Mouse (Mus musculus): Measurements from ENCODE around the gene Slc40a1. TPM values are rescaled to one million over a fixed set of nuclear protein-coding genes. Genes with fewer than 3 reads are reported as not detected.

Slc40a1 gene
- polyA plus RNA-seq, 1 experiment from 2014 or later, result 17.3 TPM

DNA sequence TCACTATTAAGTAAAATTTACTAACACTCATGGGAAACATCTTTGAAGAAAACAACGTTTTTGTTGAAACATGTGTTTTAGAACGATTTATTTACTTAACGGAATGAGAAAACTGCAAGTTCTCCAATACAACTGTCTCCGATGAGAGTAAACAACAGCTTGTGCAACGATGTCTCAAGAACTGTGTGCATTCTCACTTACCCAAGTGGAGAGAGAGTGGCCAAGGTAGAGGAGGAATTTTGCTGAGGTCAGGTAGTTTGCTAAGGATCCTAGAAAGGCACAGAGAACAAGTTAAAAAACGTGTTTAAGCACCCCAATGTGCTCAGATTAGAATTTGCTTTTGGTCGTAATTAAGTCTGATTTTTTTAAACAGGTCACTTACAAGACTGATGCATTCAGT is 1.8 kb downstream of the Slc40a1 start:
- H3K27me3 ChIP-seq (ENCODE audit: control insufficient read depth, insufficient read depth, low read length), result peaks cover 5% of the 10 kb centered on the region; the same call in 1 of the 2 replicates
- H3K4me2 ChIP-seq (ENCODE audit: low read depth), result no peak overlapping the region; the same call in 1 of the 2 replicates
- H3K4me1 ChIP-seq (ENCODE audit: control insufficient read depth, insufficient read depth, low read length), result no peaks in the 10 kb centered on the region
- ATAC-seq (ENCODE audit: insufficient read depth, low FRiP score, low TSS enrichment) (no peak), DNase-seq (ENCODE audit: low spot score) (no peak)
- no peak overlapping the region for H3K27ac ChIP-seq (ENCODE audit: low read depth, low read length)
- no peak overlapping the region; the same call in 1 of the 2 replicates for H3K4me3 ChIP-seq (ENCODE audit: low read depth, low read length)
- WGBS, result 73% methylated on average over 7 of the region's 7 CpGs
- no peak overlapping the region for H3K9ac ChIP-seq (ENCODE audit: low read length)
- no peaks in the 10 kb centered on the region for H3K9me3 ChIP-seq (ENCODE audit: control insufficient read depth, low read length)
- no peaks in the 10 kb centered on the region for H3K36me3 ChIP-seq (ENCODE audit: control insufficient read depth, insufficient read depth, low read length)

DNA sequence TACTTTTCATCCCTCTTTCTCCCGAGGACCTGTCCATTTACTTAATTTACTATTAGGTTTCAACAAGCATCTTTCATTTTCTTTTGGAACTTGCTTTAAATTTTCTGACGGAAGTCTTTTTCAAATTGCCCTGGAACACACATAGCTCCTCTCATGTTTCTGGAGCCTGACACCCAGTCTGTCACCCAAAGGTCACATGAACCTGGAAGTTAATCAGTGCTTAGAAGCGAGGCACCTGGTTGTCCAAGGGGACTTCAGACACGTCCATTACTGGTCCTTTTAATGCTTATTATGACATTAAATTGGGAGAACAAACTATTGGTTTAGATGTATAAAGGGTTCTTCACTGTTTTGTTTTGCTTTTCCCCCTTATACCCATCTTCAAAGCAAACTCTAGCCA is 3.0 kb downstream of the Slc40a1 start:
- no peak overlapping the region for H3K27ac ChIP-seq (ENCODE audit: low read depth, low read length)
- no peak overlapping the region for H3K9ac ChIP-seq (ENCODE audit: low read length)
- no peaks in the 10 kb centered on the region for H3K4me1 ChIP-seq (ENCODE audit: control insufficient read depth, insufficient read depth, low read length)
- peaks cover 5% of the 10 kb centered on the region; the same call in 1 of the 2 replicates for H3K27me3 ChIP-seq (ENCODE audit: control insufficient read depth, insufficient read depth, low read length)
- DNase-seq (ENCODE audit: low spot score) (no peak), ATAC-seq (ENCODE audit: insufficient read depth, low FRiP score, low TSS enrichment) (no peak)
- H3K4me3 ChIP-seq (ENCODE audit: low read depth, low read length), result no peak overlapping the region
- H3K9me3 ChIP-seq (ENCODE audit: control insufficient read depth, low read length), result no peaks in the 10 kb centered on the region
- H3K4me2 ChIP-seq (ENCODE audit: low read depth), result no peak overlapping the region
- H3K36me3 ChIP-seq (ENCODE audit: control insufficient read depth, insufficient read depth, low read length), result no peaks in the 10 kb centered on the region
- WGBS, result 78% methylated on average over 4 of the region's 4 CpGs

DNA sequence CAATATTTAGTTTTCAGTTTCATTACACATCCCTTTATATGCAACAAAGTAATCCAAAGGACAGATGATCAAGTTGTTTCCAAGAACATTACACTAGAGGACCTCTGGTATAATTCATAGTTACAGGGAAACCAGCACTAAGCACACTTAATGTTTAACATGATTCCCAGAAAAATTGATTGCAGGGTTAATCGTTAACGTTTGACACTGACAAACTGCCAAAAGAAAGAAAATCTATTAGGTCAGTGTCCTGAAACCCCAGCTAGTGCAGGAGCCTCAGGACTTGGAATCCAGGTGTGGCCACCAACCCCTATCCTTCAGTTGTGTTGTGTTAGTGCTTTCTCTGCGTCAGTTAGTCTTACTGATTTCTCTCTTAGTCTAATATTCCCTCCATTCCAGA is 5.6 kb downstream of the Slc40a1 start:
- WGBS, result 93% methylated on average over 3 of the region's 3 CpGs
- no peaks in the 10 kb centered on the region for H3K9me3 ChIP-seq (ENCODE audit: control insufficient read depth, low read length)
- no peaks in the 10 kb centered on the region for H3K27me3 ChIP-seq (ENCODE audit: control insufficient read depth, insufficient read depth, low read length)
- H3K4me1 ChIP-seq (ENCODE audit: control insufficient read depth, insufficient read depth, low read length), result no peaks in the 10 kb centered on the region
- H3K4me3 ChIP-seq (ENCODE audit: low read depth, low read length), result no peak overlapping the region
- DNase-seq (ENCODE audit: low spot score) (no peak), ATAC-seq (ENCODE audit: insufficient read depth, low FRiP score, low TSS enrichment) (no peak)
- H3K36me3 ChIP-seq (ENCODE audit: control insufficient read depth, insufficient read depth, low read length), result no peaks in the 10 kb centered on the region
- H3K27ac ChIP-seq (ENCODE audit: low read depth, low read length), result no peak overlapping the region
- H3K4me2 ChIP-seq (ENCODE audit: low read depth), result no peak overlapping the region
- no peak overlapping the region for H3K9ac ChIP-seq (ENCODE audit: low read length)

DNA sequence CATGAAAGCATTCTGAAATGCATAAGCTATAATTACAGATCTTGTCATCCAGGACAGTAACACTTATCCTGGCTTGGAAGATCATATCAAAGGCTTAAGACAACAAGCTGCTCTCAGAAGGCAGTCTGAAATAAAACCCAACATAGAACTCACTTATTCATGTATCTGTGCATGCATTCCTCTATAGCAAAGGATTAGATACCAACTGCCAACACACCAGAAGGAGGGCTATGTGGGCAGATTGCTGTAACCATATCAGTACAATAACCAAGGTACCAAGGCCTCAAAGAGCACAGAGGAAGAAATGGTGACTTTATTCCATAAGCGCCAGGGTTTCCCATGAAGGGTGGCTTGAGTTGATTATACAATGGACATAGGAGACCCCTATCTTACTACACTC is 6.6 kb downstream of the Slc40a1 start:
- ATAC-seq (ENCODE audit: insufficient read depth, low FRiP score, low TSS enrichment), result no peak

DNA sequence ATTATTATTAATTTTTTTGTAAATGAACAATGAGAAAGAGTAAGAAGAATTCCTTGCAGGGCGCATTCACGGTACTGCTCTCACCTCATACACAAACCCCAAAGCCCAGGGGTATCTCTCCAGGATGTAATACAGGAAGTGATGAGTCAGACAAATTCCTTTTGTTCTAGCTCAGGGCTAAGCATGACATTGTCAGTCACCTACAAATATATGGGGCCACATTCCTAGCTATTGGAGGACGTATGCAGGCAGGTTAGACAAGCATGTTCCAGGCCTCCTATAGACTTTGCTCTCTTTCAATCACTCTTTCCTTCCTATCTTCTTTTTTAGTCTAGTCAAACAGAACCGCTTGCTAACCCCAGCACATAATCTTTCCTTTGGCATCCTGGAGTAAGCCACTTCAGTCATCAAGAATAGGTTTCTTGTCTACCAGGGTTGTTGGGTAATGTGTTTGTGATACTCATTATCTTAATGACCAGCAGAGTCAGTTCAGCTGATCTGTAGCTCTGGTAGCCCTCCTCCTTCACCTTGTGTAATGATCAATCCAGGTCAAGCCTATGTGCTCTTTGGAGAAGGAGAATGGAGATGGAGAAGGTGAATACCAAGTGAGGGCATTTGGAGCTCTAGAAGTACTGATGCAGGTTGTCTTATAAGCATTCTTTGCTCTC is 9.1 kb downstream of the Slc40a1 start:
- Histone ChIP-seq H3K4me3 (ENCODE audit: low read depth, low read length) (no peak overlapping the region), H3K4me2 (ENCODE audit: low read depth) (no peak overlapping the region), H3K36me3 (ENCODE audit: control insufficient read depth, insufficient read depth, low read length) (no peaks in the 10 kb centered on the region), H3K27ac (ENCODE audit: low read depth, low read length) (no peak overlapping the region), H3K27me3 (ENCODE audit: control insufficient read depth, insufficient read depth, low read length) (no peaks in the 10 kb centered on the region), H3K4me1 (ENCODE audit: control insufficient read depth, insufficient read depth, low read length) (no peaks in the 10 kb centered on the region), H3K9ac (ENCODE audit: low read length) (no peak overlapping the region), H3K9me3 (ENCODE audit: control insufficient read depth, low read length) (no peaks in the 10 kb centered on the region)
- WGBS, result 88% methylated on average over 4 of the region's 4 CpGs
- ATAC-seq (ENCODE audit: insufficient read depth, low FRiP score, low TSS enrichment) (no peak), DNase-seq (ENCODE audit: low spot score) (no peak)

More for the DNA sequence above, 6.6 kb downstream of the Slc40a1 start:
- 96% methylated on average over 1 of the region's 1 CpGs for WGBS
- H3K36me3 ChIP-seq (ENCODE audit: control insufficient read depth, insufficient read depth, low read length), result no peaks in the 10 kb centered on the region
- H3K4me2 ChIP-seq (ENCODE audit: low read depth), result no peak overlapping the region
- H3K9me3 ChIP-seq (ENCODE audit: control insufficient read depth, low read length), result no peaks in the 10 kb centered on the region
- no peak overlapping the region for H3K9ac ChIP-seq (ENCODE audit: low read length)
- H3K4me1 ChIP-seq (ENCODE audit: control insufficient read depth, insufficient read depth, low read length), result no peaks in the 10 kb centered on the region
- DNase-seq (ENCODE audit: low spot score), result no peak
- no peaks in the 10 kb centered on the region for H3K27me3 ChIP-seq (ENCODE audit: control insufficient read depth, insufficient read depth, low read length)
- no peak overlapping the region for H3K27ac ChIP-seq (ENCODE audit: low read depth, low read length)
- H3K4me3 ChIP-seq (ENCODE audit: low read depth, low read length), result no peak overlapping the region

DNA sequence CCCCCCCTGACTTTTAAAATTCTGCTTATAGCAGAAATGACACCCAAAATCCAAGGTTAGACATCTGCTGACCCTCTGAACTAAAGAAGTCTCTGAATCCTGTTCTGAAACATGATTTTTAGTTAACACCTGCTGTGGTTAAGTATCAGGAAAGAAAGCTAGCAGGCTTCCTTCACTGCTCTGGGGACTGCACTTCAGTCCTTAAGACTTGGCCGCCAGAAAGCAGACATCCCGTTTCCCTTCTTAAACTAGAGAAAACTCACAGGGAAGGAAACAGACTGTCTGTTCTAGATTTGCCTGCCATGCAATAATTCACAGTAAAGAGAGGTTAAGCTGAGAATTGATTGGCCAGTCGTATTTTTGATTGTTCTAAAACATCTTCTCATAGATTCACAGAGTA is 10.1 kb downstream of the Slc40a1 start:
- DNase-seq (ENCODE audit: low spot score) (no peak), ATAC-seq (ENCODE audit: insufficient read depth, low FRiP score, low TSS enrichment) (no peak)
- H3K4me3 ChIP-seq (ENCODE audit: low read depth, low read length), result no peak overlapping the region
- H3K27ac ChIP-seq (ENCODE audit: low read depth, low read length), result no peak overlapping the region
- no peak overlapping the region for H3K4me2 ChIP-seq (ENCODE audit: low read depth)
- no peaks in the 10 kb centered on the region for H3K27me3 ChIP-seq (ENCODE audit: control insufficient read depth, insufficient read depth, low read length)
- WGBS, result 80% methylated on average over 3 of the region's 3 CpGs
- no peak overlapping the region for H3K9ac ChIP-seq (ENCODE audit: low read length)
- no peaks in the 10 kb centered on the region for H3K36me3 ChIP-seq (ENCODE audit: control insufficient read depth, insufficient read depth, low read length)
- H3K4me1 ChIP-seq (ENCODE audit: control insufficient read depth, insufficient read depth, low read length), result no peaks in the 10 kb centered on the region
- no peaks in the 10 kb centered on the region for H3K9me3 ChIP-seq (ENCODE audit: control insufficient read depth, low read length)

DNA sequence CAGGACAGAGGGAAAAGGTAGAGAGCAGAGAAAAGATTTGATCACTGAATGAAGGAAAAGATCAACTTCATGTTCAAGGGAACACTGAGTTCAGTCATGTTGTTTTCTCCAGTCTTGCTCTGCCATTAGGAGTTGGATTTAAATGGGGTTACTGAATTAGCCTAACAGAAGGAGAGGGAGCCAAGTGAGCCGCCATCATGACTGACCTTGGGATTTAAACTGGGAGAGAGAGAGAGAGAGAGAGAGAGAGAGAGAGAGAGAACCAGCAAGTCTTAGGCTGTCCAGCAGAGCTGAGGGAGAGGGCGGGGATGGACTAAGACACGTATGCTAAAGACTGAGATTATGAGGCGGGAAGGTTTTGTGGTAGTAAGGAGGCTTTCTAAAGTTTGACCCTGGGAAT is 12.1 kb downstream of the Slc40a1 start:
- ATAC-seq (ENCODE audit: insufficient read depth, low FRiP score, low TSS enrichment) (no peak), DNase-seq (ENCODE audit: low spot score) (no peak)
- 91% methylated on average over 4 of the region's 4 CpGs for WGBS
- H3K4me1 ChIP-seq (ENCODE audit: control insufficient read depth, insufficient read depth, low read length), result no peaks in the 10 kb centered on the region
- no peaks in the 10 kb centered on the region for H3K9me3 ChIP-seq (ENCODE audit: control insufficient read depth, low read length)
- H3K4me3 ChIP-seq (ENCODE audit: low read depth, low read length), result no peak overlapping the region
- no peak overlapping the region for H3K4me2 ChIP-seq (ENCODE audit: low read depth)
- no peak overlapping the region for H3K27ac ChIP-seq (ENCODE audit: low read depth, low read length)
- no peak overlapping the region for H3K9ac ChIP-seq (ENCODE audit: low read length)
- no peaks in the 10 kb centered on the region for H3K36me3 ChIP-seq (ENCODE audit: control insufficient read depth, insufficient read depth, low read length)
- H3K27me3 ChIP-seq (ENCODE audit: control insufficient read depth, insufficient read depth, low read length), result no peaks in the 10 kb centered on the region

DNA sequence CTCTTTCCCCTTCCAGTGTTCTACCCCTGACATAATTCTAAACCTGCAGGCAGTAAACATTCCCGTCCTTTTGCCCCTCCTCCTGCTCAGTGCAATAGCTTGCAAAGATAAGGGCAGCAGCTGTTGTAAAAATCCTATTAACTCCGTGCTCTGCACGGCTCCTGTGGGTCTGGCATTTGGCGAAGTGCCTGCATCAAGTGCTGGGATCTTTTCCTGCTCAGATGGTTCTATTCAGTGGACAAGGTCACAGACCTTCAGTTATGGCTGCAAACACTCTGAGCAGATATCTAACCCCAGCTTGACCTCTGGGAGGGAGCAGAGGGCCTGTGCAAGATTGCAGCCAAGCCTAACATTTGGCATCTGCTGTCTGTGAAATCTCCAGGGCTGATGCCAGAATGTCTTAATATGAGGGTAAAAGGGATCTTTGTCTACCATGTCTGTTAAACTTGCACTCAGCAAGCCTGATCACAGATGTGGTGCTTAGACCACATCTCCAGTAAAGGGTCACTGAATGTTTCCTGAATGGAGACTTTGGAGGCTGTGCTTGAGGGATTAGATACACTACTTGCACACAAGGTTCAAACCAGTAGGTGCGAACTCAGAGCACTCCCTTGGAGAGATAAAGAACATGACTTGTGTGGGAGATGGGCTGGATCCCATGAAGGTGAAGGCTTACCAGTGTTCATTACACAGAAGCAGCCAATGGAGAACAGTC is 21.1 kb downstream of the Slc40a1 start:
- peak; percentile 68 for ATAC-seq (ENCODE audit: insufficient read depth, low FRiP score, low TSS enrichment)
- no peak overlapping the region for H3K27ac ChIP-seq (ENCODE audit: low read depth, low read length)
- no peak overlapping the region for H3K4me2 ChIP-seq (ENCODE audit: low read depth)
- peaks cover 4% of the 10 kb centered on the region; the same call in 1 of the 2 replicates for H3K4me1 ChIP-seq (ENCODE audit: control insufficient read depth, insufficient read depth, low read length)
- 23% methylated on average over 5 of the region's 5 CpGs for WGBS
- H3K4me3 ChIP-seq (ENCODE audit: low read depth, low read length), result no peak overlapping the region
- peak; percentile 40 for DNase-seq (ENCODE audit: low spot score)
- no peaks in the 10 kb centered on the region for H3K9me3 ChIP-seq (ENCODE audit: control insufficient read depth, low read length)
- H3K36me3 ChIP-seq (ENCODE audit: control insufficient read depth, insufficient read depth, low read length), result no peaks in the 10 kb centered on the region
- H3K27me3 ChIP-seq (ENCODE audit: control insufficient read depth, insufficient read depth, low read length), result no peaks in the 10 kb centered on the region
- no peak overlapping the region for H3K9ac ChIP-seq (ENCODE audit: low read length)

DNA sequence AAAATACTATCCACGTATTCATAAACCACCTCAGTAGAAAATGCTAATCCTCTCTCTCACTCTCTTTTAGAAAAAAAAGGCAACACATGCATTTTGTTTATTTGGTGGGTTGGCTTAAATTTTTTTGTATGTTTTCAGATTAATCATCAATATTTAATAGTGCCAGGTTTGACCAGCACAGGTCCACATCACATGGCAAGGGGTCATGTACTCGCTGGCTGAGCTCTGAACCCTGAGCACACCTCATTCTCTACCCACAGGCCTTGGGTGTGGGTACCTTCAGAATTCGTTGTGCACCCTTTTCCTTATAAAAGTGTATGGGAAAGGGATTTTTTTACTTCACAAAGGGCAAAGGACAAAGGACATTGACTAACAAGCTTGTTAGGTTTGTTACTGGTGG is 22.2 kb downstream of the Slc40a1 start:
- no peak overlapping the region for H3K27ac ChIP-seq (ENCODE audit: low read depth, low read length)
- ATAC-seq (ENCODE audit: insufficient read depth, low FRiP score, low TSS enrichment), result no peak
- H3K27me3 ChIP-seq (ENCODE audit: control insufficient read depth, insufficient read depth, low read length), result no peaks in the 10 kb centered on the region
- no peak for DNase-seq (ENCODE audit: low spot score)
- H3K9me3 ChIP-seq (ENCODE audit: control insufficient read depth, low read length), result no peaks in the 10 kb centered on the region
- peaks cover 4% of the 10 kb centered on the region; the same call in 1 of the 2 replicates for H3K4me1 ChIP-seq (ENCODE audit: control insufficient read depth, insufficient read depth, low read length)
- no peak overlapping the region for H3K4me2 ChIP-seq (ENCODE audit: low read depth)
- H3K4me3 ChIP-seq (ENCODE audit: low read depth, low read length), result no peak overlapping the region
- H3K36me3 ChIP-seq (ENCODE audit: control insufficient read depth, insufficient read depth, low read length), result no peaks in the 10 kb centered on the region
- 90% methylated on average over 3 of the region's 3 CpGs for WGBS
- no peak overlapping the region for H3K9ac ChIP-seq (ENCODE audit: low read length)
